Mouse (Mus musculus) granulocyte monocyte progenitor cell, adult 5-6 weeks (primary cell): ENCODE results near the gene Sidt1. TPM values are rescaled to one million over a fixed set of nuclear protein-coding genes. Genes with fewer than 3 reads are reported as not detected.

Experiments
- ATAC-seq: replicated peaks from 2 replicates; pipeline ENCODE4 v1.8.0; 2016; ENCODE audit warnings: mild to moderate bottlenecking, moderate TSS enrichment, inconsistent platforms; ENCODE audit not compliant: poor library complexity, severe bottlenecking
- total RNA-seq, 2 experiments: library from RNA; stranded (forward) in 1 of 2; stranded (reverse) in 1 of 2; fragments of 200-712, 200-1000 nt in 1 of 2; fragments of >200 nt in 1 of 2; fragmentation: Nextera tagmentation in 1 of 2; gene quantifications; 2 replicates each; pipeline ENCODE4 v1.2.3; 2014 to 2017

Gene Sidt1
- total RNA-seq, 2 experiments from 2014 or later, result 0.26 TPM; not detected in 1

DNA sequence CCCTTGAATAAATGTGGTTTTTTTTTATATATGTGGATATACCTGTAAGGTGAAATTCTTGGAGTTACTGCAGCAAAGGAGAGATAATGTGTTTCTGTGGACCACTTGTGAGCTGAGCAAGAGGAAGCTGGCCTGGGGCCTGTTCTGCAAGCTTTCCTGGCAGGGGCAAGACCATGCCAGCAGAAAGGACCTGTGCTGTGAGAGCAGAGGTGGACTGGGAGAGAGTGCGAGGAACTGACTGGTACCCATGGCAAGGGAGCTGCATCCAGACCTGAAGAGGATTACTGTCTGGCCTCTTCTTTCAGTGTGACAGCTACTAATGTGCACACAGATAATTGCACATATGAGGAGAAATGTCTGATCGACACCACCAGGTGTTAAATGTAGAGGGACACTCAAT, 142.0 kb downstream of the Sidt1 start:
- no peak for ATAC-seq

Other genes starting within 250 kb of the Sidt1 start
- 34.9 and 41.3 TPM in 2 replicates for gene Atp6v1a, start 193.5 kb downstream of the Sidt1 start, total RNA-seq (2014; fragmentation: Nextera tagmentation)
- 66.0 and 90.2 TPM in 2 replicates for gene Atp6v1a, start 193.5 kb downstream of the Sidt1 start, total RNA-seq (2017)
- gene Naa50, start 193.4 kb downstream of the Sidt1 start, total RNA-seq (2014; fragmentation: Nextera tagmentation), result 91.4 and 104 TPM in 2 replicates
- gene Naa50, start 193.4 kb downstream of the Sidt1 start, total RNA-seq (2017), result 121 and 139 TPM in 2 replicates
- gene Usf3, start 159.9 kb downstream of the Sidt1 start, total RNA-seq (2014; fragmentation: Nextera tagmentation), result 19.0 and 21.3 TPM in 2 replicates
- gene Usf3, start 159.9 kb downstream of the Sidt1 start, total RNA-seq (2017), result 9.1 and 10.2 TPM in 2 replicates
- 23.0 and 37.4 TPM in 2 replicates for gene Spice1, start 13.9 kb upstream of the Sidt1 start, total RNA-seq (2014; fragmentation: Nextera tagmentation)
- gene Spice1, start 13.9 kb upstream of the Sidt1 start, total RNA-seq (2017), result 19.8 and 22.3 TPM in 2 replicates
- gene Cfap44, start 61.6 kb upstream of the Sidt1 start, total RNA-seq (2014; fragmentation: Nextera tagmentation), result not detected in 2 replicates
- gene Cfap44, start 61.6 kb upstream of the Sidt1 start, total RNA-seq (2017), result 0.26 TPM in 1 of 2 replicates, not detected in the other
- 0.30 TPM in 1 of 2 replicates, not detected in the other for gene Boc, start 225.7 kb upstream of the Sidt1 start, total RNA-seq (2014; fragmentation: Nextera tagmentation)
- 0.05 and 0.47 TPM in 2 replicates for gene Boc, start 225.7 kb upstream of the Sidt1 start, total RNA-seq (2017)